Mouse (Mus musculus): ENCODE measurements around the gene Cyba.

Cyba gene

GRCm38 (mm10) chr8:122451161-122451703 is 18.5 kb upstream of the Cyba start:
- DNase-seq (ENCODE audit: low spot score in 2 of 2): no peak

DNA sequence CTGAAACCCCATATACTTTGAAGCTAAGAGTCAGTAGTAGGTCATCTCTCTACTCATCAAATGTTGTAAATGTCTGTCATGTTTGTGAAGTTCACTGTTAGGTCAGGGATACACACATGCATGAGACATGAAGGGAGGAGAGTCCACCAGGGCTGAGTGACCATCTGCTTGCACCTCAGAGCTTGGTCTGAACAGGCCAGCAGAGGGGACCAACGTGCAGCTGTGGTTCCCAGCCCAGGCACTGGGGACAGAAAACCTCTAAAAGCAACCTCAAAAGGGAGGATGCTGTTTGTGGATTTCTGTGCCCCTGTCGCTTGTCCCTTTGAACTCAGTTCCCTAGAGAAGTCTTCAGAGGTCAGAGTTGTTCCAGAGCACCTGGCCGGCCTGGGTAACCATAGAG is 12.5 kb upstream of the Cyba start:
- DNase-seq (ENCODE audit: low spot score in 2 of 2): no peak

- peak; percentile 68 to 77 for DNase-seq (ENCODE audit: low spot score in 2 of 2)
Measured at GRCm38 (mm10) chr8:122444058-122444748, 11.5 kb upstream of the Cyba start.

DNA sequence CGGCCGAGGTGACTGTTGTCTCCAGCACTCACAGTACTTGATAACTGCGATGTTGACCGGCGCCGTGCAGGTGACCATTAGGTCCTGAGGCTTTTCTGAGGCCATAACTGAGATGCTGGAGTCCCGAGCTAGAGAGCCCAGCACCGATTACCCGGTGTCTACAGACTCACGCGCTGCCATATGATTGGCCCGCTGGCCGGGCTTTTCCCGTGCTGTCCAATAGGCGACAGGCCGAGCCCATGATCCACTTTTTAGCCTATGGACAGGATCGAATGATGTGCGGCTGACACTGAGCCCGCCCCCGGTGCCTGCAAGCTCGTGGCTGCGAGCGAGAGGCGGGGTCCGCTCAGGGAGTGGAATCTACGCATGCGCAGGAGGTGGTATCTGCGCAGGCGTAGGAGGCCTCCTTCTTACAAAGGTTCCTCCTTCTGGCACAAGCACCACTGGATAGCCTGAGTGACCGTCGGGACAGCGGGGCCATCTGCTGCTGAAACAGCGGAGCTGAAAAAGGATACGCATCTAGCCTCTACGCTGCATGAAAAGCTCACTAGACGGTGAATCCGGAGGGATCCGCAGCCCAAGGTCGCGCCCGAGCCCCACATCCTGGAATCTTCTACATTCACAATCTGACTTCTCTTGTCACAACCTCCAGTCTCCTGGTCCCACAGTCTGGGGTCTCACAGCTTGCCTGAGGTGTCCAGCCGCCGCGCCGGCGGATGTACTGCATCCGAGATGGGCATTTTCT is 10.7 kb upstream of the Cyba start, which contains the start of gene Mvd:
TSS of gene Mvd (minus strand) at position 161 of the 745 bp plus-strand sequence.
- DNase-seq (ENCODE audit: low spot score in 2 of 2): peak; percentile 99

DNA sequence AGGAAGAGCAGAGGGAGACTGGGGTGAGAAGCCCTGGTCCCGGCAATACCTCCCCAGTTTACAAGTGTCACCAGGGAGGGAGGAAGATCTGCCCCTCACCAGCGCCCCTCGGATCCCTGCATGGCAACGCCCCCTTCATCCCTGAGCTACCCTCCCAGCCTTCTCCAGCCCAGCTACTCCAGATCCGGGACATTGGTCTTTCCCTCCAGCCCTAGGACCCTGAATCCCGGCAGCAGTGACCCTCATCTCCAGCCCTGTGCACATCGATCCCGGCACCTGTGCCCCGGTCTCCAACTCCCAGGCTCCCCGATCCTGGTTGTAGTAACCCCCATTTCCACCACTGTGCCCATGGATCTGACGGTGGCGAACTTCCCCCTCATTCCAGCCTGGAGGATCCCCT is 10.1 kb upstream of the Cyba start:
- DNase-seq (ENCODE audit: low spot score in 2 of 2): no peak

GRCm38 (mm10) chr8:122442356-122442755 is 9.6 kb upstream of the Cyba start:
- DNase-seq (ENCODE audit: low spot score in 2 of 2): no peak

GRCm38 (mm10) chr8:122441326-122441725 is 8.6 kb upstream of the Cyba start:
- no peak for DNase-seq (ENCODE audit: low spot score in 2 of 2)

DNA sequence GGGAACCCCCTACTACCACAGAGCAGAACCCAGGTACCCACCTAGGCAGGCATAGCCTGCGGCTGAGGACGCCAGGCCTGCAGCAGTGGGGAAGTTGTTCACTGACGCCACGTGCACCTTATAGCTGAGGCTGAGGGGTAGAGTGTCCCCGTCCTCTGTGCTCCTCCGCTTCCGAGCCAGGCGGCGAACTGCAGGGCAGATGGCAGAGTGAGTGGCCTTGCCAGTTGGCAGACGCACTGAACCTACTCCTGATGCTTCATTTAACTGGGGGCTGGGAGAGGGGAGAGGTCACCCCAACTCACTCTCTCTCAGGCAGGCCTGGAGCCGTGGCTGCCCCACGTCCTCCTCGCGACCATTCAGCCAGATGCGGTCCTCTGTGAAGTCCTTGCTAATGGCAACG is 6.6 kb upstream of the Cyba start:
- no peak for DNase-seq (ENCODE audit: low spot score in 2 of 2)

- peak in 1 of 2 experiments; percentile 35 for DNase-seq (ENCODE audit: low spot score in 2 of 2)
Measured at GRCm38 (mm10) chr8:122437708-122438331, 5.1 kb upstream of the Cyba start.

DNA sequence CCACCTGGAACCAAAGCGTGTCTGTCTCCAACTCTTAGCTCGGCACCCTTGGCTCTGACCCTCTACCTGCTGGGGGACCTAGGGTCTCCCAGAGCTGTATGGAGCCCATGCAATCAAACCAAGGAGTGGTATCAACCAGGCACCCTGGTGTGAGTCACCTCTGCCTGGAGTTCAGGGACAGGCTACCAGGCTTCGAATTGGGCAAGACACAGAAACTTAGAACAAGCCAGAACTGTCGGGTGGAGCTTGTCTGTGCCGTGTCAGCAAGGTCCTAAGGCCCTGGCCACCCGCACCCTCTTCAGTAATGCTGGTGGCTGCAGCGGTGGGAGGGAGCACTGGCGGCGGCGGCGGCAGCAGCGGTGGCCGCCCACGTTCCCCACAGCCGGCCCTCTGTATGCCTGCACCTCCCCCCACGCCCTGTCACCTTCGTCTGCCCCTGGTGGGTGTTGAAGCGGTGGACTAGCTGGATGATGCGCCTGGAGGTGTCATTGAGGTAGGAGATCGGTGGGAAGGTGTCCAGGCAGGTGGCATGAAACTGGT is 3.9 kb upstream of the Cyba start:
- no peak for DNase-seq (ENCODE audit: low spot score in 2 of 2)

DNA sequence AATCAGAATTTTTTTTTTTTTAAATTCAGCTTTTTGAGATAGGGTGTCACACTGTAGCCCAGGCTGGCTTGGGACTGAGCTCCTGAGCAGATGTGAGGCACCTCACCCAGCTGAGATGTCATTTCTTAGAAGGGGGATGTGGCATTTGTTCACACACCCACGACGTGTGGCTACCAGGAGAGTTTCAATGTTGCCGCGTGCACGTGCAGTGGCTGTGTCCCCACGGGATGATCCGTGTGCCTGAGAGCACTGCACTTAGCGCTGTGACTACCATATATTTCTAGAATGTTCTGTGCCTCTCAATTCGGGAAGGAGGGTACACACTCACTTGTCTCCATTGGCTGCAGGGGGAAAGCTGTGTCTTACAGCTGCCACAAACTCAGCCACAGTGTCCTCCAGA is 3.4 kb upstream of the Cyba start:
- no peak for DNase-seq (ENCODE audit: low spot score in 2 of 2)

GRCm38 (mm10) chr8:122435375-122435774 is 2.6 kb upstream of the Cyba start:
- DNase-seq (ENCODE audit: low spot score in 2 of 2): no peak

DNA sequence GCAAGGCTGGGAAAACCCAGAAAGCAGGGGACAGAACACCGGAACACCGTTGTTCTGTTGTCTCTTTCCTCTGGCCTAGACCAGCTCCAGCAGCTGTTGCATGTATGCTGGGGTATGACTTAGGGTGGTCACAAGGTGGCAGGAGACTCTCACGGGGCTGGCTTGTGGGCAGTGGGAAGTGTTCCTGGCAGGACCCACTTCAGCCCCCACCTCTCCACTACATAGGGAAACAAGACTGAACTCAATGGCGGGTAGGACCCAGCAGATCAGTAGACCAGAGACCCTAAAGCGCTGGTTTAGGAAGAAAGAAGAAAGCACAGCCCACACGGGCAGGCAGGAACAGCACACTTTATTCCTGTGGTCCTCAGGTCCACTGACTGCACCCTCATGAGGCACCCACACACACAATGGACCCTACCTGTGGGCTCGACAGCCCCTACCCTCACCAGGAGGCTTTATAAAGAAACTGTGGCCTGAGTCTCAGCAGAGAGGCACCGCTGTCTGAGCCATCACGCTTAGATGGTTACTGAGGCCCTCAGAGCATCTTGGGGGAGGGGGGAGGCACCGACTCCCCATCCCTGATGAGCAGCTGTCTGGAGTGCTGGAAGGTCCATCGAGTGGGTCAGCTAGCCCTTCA is 657 bp upstream of the Cyba start:
- DNase-seq (ENCODE audit: low spot score in 2 of 2): no peak

GRCm38 (mm10) chr8:122431694-122432442 is 862 bp downstream of the Cyba start:
- peak in 1 of 2 experiments; percentile 41 for DNase-seq (ENCODE audit: low spot score in 2 of 2)

DNA sequence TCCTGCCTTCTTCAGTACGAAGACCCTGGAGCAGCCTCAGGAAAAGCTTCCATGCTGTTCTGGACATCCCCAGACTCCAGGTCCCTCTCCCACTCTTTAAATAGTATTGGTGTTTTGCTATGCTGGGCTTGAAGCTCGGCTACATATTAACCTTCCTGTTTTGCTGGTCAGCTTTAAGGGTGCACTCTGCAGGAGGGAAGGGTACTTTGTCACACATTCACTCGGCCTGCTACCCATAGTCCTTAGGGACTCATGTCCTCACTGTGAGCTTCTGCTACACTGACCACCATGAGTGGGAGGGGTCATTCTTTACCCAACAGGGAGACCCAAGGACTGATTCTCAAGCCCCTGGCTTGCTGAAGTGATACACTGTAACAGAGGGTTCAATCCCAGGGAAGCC is 2.1 kb downstream of the Cyba start:
- DNase-seq (ENCODE audit: low spot score in 2 of 2): no peak

DNA sequence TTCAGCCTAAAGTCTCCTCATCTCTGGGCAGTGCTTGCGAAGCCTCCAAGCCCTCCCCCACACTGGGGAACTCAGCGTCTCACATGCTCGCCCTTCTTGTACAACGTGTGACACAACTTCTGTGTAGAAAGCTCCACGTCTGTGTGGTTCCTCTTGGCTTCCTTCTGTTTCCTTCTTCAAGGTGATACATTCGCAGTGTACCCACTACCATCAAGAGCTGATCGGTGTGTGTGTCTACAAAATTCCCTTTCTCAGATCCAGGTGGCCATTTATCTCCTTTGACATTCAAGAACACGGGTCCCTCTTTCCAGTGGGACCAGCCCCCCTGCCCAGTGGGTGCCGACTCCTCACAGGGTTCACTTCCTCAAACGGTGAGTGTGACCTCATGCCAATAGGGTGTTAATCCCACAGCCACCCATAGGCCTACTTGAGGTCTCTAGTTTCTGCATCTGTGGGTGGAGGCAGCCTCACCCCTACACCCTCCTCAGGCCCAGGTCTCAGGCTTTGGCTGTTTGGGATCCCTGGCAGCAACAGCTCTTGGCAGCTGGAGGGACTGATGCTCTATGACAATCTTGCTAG is 2.6 kb downstream of the Cyba start:
- DNase-seq (ENCODE audit: low spot score in 2 of 2): peak; percentile 82 to 85

GRCm38 (mm10) chr8:122428163-122428562 is 4.6 kb downstream of the Cyba start:
- DNase-seq (ENCODE audit: low spot score in 2 of 2): peak; percentile 77 to 80

DNA sequence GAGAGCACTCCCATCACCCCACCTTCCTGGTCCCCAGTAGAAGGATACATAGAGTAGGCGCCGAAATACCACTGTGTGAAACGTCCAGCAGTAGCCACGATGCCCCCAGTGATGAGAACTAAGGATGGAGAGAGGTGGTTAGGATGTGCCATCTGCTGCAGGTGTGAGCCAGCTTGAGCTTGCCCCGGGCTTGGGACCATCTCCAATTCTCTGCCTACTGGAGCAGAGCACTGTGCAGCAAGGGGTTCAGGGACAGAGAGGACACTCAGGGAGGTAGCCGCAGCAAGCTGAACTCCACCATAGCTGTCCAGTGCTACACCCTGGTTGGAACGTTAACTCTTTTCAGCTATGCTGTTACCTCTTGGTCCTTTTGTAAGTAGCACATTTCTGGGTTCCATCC is 5.1 kb downstream of the Cyba start:
- DNase-seq (ENCODE audit: low spot score in 2 of 2): no peak

DNA sequence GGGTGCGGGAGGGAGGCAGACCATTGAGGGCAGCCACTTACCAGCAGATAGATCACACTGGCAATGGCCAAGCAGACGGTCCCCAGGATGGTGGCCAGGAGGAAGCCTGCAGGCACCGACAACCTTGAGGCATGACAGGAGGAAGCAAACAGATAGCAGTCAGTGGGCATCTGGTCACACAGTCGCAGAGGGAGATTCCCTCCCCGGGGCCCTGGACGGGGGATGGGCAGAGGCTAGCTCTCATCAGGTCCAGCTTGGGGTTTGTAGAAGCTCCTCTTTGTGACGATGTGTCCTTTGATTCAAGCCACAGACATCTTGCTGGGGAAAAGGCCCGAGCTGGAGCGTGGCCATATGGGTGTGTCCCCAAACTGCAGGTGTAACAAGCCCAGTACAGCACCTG is 6.6 kb downstream of the Cyba start:
- no peak for DNase-seq (ENCODE audit: low spot score in 2 of 2)

DNA sequence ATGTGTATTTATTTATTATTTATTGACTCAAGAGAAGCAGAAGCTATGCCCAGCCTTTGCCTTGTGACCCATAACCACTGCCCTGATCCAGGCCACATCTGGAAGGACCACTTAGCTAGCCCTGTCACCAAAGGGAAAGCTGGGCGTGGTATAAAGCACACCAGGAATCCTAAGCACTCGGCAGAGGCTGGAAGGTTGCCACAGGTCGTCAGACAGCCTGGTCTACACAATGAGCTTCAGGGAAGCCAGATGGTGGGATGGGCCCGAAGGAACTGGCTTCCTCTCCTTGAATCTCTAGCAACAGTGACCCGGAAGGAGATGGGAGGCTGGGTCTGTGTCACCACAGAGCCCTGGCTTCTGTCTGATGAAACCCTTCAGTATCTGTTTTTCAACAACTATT is 9.1 kb downstream of the Cyba start:
- DNase-seq (ENCODE audit: low spot score in 2 of 2): no peak

GRCm38 (mm10) chr8:122423217-122423616 is 9.5 kb downstream of the Cyba start:
- DNase-seq (ENCODE audit: low spot score in 2 of 2): no peak

Data from spleen, postnatal 36 days (tissue).